Mouse (Mus musculus): Measurements from ENCODE around the gene Esrrg. TPM values are rescaled to one million over a fixed set of nuclear protein-coding genes. Genes with fewer than 3 reads are reported as not detected.

Gene Esrrg
- total RNA-seq, 2 experiments from 2014 or later, result 11.1 to 11.9 TPM

GRCm38 (mm10) chr1:188151066-188151465 lies 542.5 kb downstream of the Esrrg start:
- no peak for DNase-seq (ENCODE audit: low spot score in 2 of 2)

GRCm38 (mm10) chr1:188152011-188152410 lies 543.4 kb downstream of the Esrrg start:
- no peak for DNase-seq (ENCODE audit: low spot score in 2 of 2)

GRCm38 (mm10) chr1:188153665-188154064 lies 545.1 kb downstream of the Esrrg start:
- DNase-seq (ENCODE audit: low spot score in 2 of 2), result no peak

- peak; percentile 8 to 13 for DNase-seq (ENCODE audit: low spot score in 2 of 2)
Measured at GRCm38 (mm10) chr1:188154466-188155110, 546.0 kb downstream of the Esrrg start.

- DNase-seq (ENCODE audit: low spot score in 2 of 2), result no peak
Measured at GRCm38 (mm10) chr1:188155135-188155779, 546.7 kb downstream of the Esrrg start.

GRCm38 (mm10) chr1:188156520-188156919 lies 547.9 kb downstream of the Esrrg start:
- DNase-seq (ENCODE audit: low spot score in 2 of 2), result no peak

GRCm38 (mm10) chr1:188157237-188157955 lies 548.8 kb downstream of the Esrrg start:
- no peak for DNase-seq (ENCODE audit: low spot score in 2 of 2)

- no peak for DNase-seq (ENCODE audit: low spot score in 2 of 2)
Measured at GRCm38 (mm10) chr1:188158675-188159074, 550.1 kb downstream of the Esrrg start.

GRCm38 (mm10) chr1:188159108-188159507 lies 550.5 kb downstream of the Esrrg start:
- no peak for DNase-seq (ENCODE audit: low spot score in 2 of 2)

GRCm38 (mm10) chr1:188163058-188163457 lies 554.5 kb downstream of the Esrrg start:
- no peak for DNase-seq (ENCODE audit: low spot score in 2 of 2)

- DNase-seq (ENCODE audit: low spot score in 2 of 2), result no peak
Measured at GRCm38 (mm10) chr1:188164251-188164650, 555.7 kb downstream of the Esrrg start.

GRCm38 (mm10) chr1:188173859-188174258 lies 565.3 kb downstream of the Esrrg start:
- no peak for DNase-seq (ENCODE audit: low spot score in 2 of 2)

GRCm38 (mm10) chr1:188182951-188183350 lies 574.4 kb downstream of the Esrrg start:
- no peak for DNase-seq (ENCODE audit: low spot score in 2 of 2)

GRCm38 (mm10) chr1:188186440-188187117 lies 578.0 kb downstream of the Esrrg start:
- DNase-seq (ENCODE audit: low spot score in 2 of 2), result no peak

- no peak for DNase-seq (ENCODE audit: low spot score in 2 of 2)
Measured at GRCm38 (mm10) chr1:188192971-188193370, 584.4 kb downstream of the Esrrg start.

GRCm38 (mm10) chr1:188207421-188207820 lies 598.8 kb downstream of the Esrrg start:
- no peak for DNase-seq (ENCODE audit: low spot score in 2 of 2)

GRCm38 (mm10) chr1:188209025-188209424 lies 600.4 kb downstream of the Esrrg start:
- no peak for DNase-seq (ENCODE audit: low spot score in 2 of 2)

- DNase-seq (ENCODE audit: low spot score in 2 of 2), result no peak
Measured at GRCm38 (mm10) chr1:188214885-188215611, 606.5 kb downstream of the Esrrg start.

- DNase-seq (ENCODE audit: low spot score in 2 of 2), result no peak
Measured at GRCm38 (mm10) chr1:188221226-188221792, 612.7 kb downstream of the Esrrg start.

- no peak for DNase-seq (ENCODE audit: low spot score in 2 of 2)
Measured at GRCm38 (mm10) chr1:188233036-188233724, 624.6 kb downstream of the Esrrg start.

All from layer of hippocampus, postnatal 10 days (tissue).